Mouse (Mus musculus): ENCODE measurements at regions not wholly inside any gene's neighbourhood (a gene's known extent, or its start where the extent isn't known, plus 50 kb on each side); places are given as distances from the start of the nearest gene placed in this dataset.

- Histone ChIP-seq H3K4me1 (replicated peaks) (peaks cover 26% of the 10 kb centered on the region), H3K4me2 (replicated peaks) (no peak overlapping the region)
- no peak for ATAC-seq
Measured at GRCm38 (mm10) chr2:116974152-116974551, 95.7 kb downstream of the Tmco5 start.

GRCm38 (mm10) chr2:116974569-116975060 is 96.1 kb downstream of the Tmco5 start:
- no peaks in the 10 kb centered on the region for H3K36me3 ChIP-seq
- peak overlapping the region; percentile 92 for H3K4me2 ChIP-seq (replicated peaks)
- H3K4me3 ChIP-seq (replicated peaks), result peak overlapping the region; percentile 65; the same call in 1 of the 2 replicates
- no peak for ATAC-seq
- H3K9ac ChIP-seq, result no peak overlapping the region
- WGBS, result 47% methylated on average over 7 of the region's 7 CpGs
- H3K4me1 ChIP-seq (replicated peaks), result peaks cover 26% of the 10 kb centered on the region
- H3K27me3 ChIP-seq (replicated peaks), result no peaks in the 10 kb centered on the region
- peak overlapping the region; percentile 96; the same call in 1 of the 2 replicates for H3K27ac ChIP-seq
- no peaks in the 10 kb centered on the region for H3K9me3 ChIP-seq

More at GRCm38 (mm10) chr2:116974152-116974551, 95.7 kb downstream of the Tmco5 start:
- WGBS, result 78% methylated on average over 9 of the region's 9 CpGs
- H3K4me3 ChIP-seq (replicated peaks), result no peak overlapping the region
- H3K27me3 ChIP-seq (replicated peaks), result no peaks in the 10 kb centered on the region
- no peaks in the 10 kb centered on the region for H3K36me3 ChIP-seq
- H3K9me3 ChIP-seq, result no peaks in the 10 kb centered on the region
- H3K27ac ChIP-seq, result no peak overlapping the region
- H3K9ac ChIP-seq, result no peak overlapping the region

- H3K36me3 ChIP-seq, result no peaks in the 10 kb centered on the region
- peak overlapping the region; percentile 65 for H3K4me3 ChIP-seq (replicated peaks)
- H3K9ac ChIP-seq, result peak overlapping the region; percentile 75
- ATAC-seq, result peak; percentile 12
- 4% methylated on average over 14 of the region's 14 CpGs for WGBS
- H3K27me3 ChIP-seq (replicated peaks), result no peaks in the 10 kb centered on the region
- H3K27ac ChIP-seq, result peak overlapping the region; percentile 96
- H3K4me1 ChIP-seq (replicated peaks), result peaks cover 26% of the 10 kb centered on the region
- no peaks in the 10 kb centered on the region for H3K9me3 ChIP-seq
- peak overlapping the region; percentile 92 for H3K4me2 ChIP-seq (replicated peaks)
Measured at GRCm38 (mm10) chr2:116975091-116975600, 96.7 kb downstream of the Tmco5 start.

GRCm38 (mm10) chr2:116975601-116976431 is 97.3 kb downstream of the Tmco5 start:
- Histone ChIP-seq H3K36me3 (no peaks in the 10 kb centered on the region), H3K4me2 (replicated peaks) (peak overlapping the region; percentile 92), H3K27ac (peak overlapping the region; percentile 96), H3K4me1 (replicated peaks) (peaks cover 28% of the 10 kb centered on the region), H3K4me3 (replicated peaks) (peak overlapping the region; percentile 65), H3K9ac (peak overlapping the region; percentile 75), H3K27me3 (replicated peaks) (no peaks in the 10 kb centered on the region), H3K9me3 (no peaks in the 10 kb centered on the region)
- under 1% methylated on average over 54 of the region's 54 CpGs for WGBS
- peak; percentile 86 for ATAC-seq

GRCm38 (mm10) chr2:116976432-116976750 is 97.9 kb downstream of the Tmco5 start:
- H3K4me1 ChIP-seq (replicated peaks), result peaks cover 29% of the 10 kb centered on the region
- peak; percentile 5; the same call in 1 of the 2 replicates for ATAC-seq
- H3K27ac ChIP-seq, result peak overlapping the region; percentile 96
- peak overlapping the region; percentile 65; the same call in 1 of the 2 replicates for H3K4me3 ChIP-seq (replicated peaks)
- H3K36me3 ChIP-seq, result no peaks in the 10 kb centered on the region
- peak overlapping the region; percentile 92 for H3K4me2 ChIP-seq (replicated peaks)
- no peak overlapping the region for H3K9ac ChIP-seq
- 2% methylated on average over 7 of the region's 7 CpGs for WGBS
- H3K27me3 ChIP-seq (replicated peaks), result no peaks in the 10 kb centered on the region
- no peaks in the 10 kb centered on the region for H3K9me3 ChIP-seq

- 11% methylated on average over 9 of the region's 9 CpGs for WGBS
- Histone ChIP-seq H3K36me3 (no peaks in the 10 kb centered on the region), H3K4me2 (replicated peaks) (peak overlapping the region; percentile 23; the same call in 1 of the 2 replicates), H3K4me1 (replicated peaks) (peaks cover 27% of the 10 kb centered on the region), H3K27ac (peak overlapping the region; percentile 96), H3K9me3 (no peaks in the 10 kb centered on the region), H3K4me3 (replicated peaks) (no peak overlapping the region), H3K27me3 (replicated peaks) (no peaks in the 10 kb centered on the region), H3K9ac (no peak overlapping the region)
- no peak for ATAC-seq
Measured at GRCm38 (mm10) chr2:116976951-116977503, 98.5 kb downstream of the Tmco5 start.

GRCm38 (mm10) chr2:116977771-116978600 is 99.5 kb downstream of the Tmco5 start:
- no peaks in the 10 kb centered on the region for H3K9me3 ChIP-seq
- no peak for ATAC-seq
- H3K9ac ChIP-seq, result no peak overlapping the region
- no peaks in the 10 kb centered on the region for H3K27me3 ChIP-seq (replicated peaks)
- no peaks in the 10 kb centered on the region for H3K36me3 ChIP-seq
- WGBS, result 65% methylated on average over 10 of the region's 10 CpGs
- no peak overlapping the region for H3K27ac ChIP-seq
- peaks cover 19% of the 10 kb centered on the region for H3K4me1 ChIP-seq (replicated peaks)
- no peak overlapping the region for H3K4me2 ChIP-seq (replicated peaks)
- H3K4me3 ChIP-seq (replicated peaks), result no peak overlapping the region

GRCm38 (mm10) chr2:116978809-116979208 is 100.3 kb downstream of the Tmco5 start:
- Histone ChIP-seq H3K27ac (no peak overlapping the region), H3K9me3 (no peaks in the 10 kb centered on the region), H3K9ac (no peak overlapping the region), H3K4me1 (replicated peaks) (peaks cover 19% of the 10 kb centered on the region), H3K4me3 (replicated peaks) (no peak overlapping the region), H3K36me3 (no peaks in the 10 kb centered on the region), H3K4me2 (replicated peaks) (no peak overlapping the region), H3K27me3 (replicated peaks) (no peaks in the 10 kb centered on the region)
- ATAC-seq, result no peak
- WGBS, result 72% methylated on average over 4 of the region's 4 CpGs

- no peak overlapping the region for H3K9ac ChIP-seq
- WGBS, result 6% methylated on average over 10 of the region's 10 CpGs
- H3K27ac ChIP-seq, result peak overlapping the region; percentile 67
- no peak overlapping the region for H3K4me3 ChIP-seq (replicated peaks)
- H3K27me3 ChIP-seq (replicated peaks), result no peaks in the 10 kb centered on the region
- no peaks in the 10 kb centered on the region for H3K36me3 ChIP-seq
- no peaks in the 10 kb centered on the region for H3K9me3 ChIP-seq
- peak; percentile 36 for ATAC-seq
- H3K4me2 ChIP-seq (replicated peaks), result no peak overlapping the region
- peaks cover 18% of the 10 kb centered on the region for H3K4me1 ChIP-seq (replicated peaks)
Measured at GRCm38 (mm10) chr2:116979561-116980391, 101.3 kb downstream of the Tmco5 start.

- Histone ChIP-seq H3K36me3 (no peaks in the 10 kb centered on the region), H3K9me3 (no peaks in the 10 kb centered on the region), H3K4me1 (replicated peaks) (peaks cover 12% of the 10 kb centered on the region), H3K27me3 (replicated peaks) (no peaks in the 10 kb centered on the region), H3K27ac (peak overlapping the region; percentile 74), H3K4me3 (replicated peaks) (no peak overlapping the region), H3K4me2 (replicated peaks) (no peak overlapping the region), H3K9ac (no peak overlapping the region)
- 49% methylated on average over 5 of the region's 5 CpGs for WGBS
- ATAC-seq, result no peak
Measured at GRCm38 (mm10) chr2:116980692-116981091, 102.2 kb downstream of the Tmco5 start.

GRCm38 (mm10) chr2:116983351-116983750 is 104.9 kb downstream of the Tmco5 start:
- Histone ChIP-seq H3K27me3 (replicated peaks) (no peaks in the 10 kb centered on the region), H3K36me3 (no peaks in the 10 kb centered on the region), H3K4me3 (replicated peaks) (no peak overlapping the region), H3K9ac (no peak overlapping the region), H3K4me1 (replicated peaks) (0 out of 2 replicates have a peak, but pooled peaks cover 3% of the 10 kb centered on the region), H3K27ac (no peak overlapping the region), H3K9me3 (no peaks in the 10 kb centered on the region), H3K4me2 (replicated peaks) (no peak overlapping the region)
- 84% methylated on average over 5 of the region's 5 CpGs for WGBS
- ATAC-seq, result no peak
